Mouse (Mus musculus) A20 (cell line): ENCODE data around the gene Kif1bp.

Source experiments
- DNase-seq: peaks from one replicate; pipeline ENCODE4 v3.0.0-alpha.2; 2011; ENCODE audit warnings: low read depth, low spot score

Gene Kif1bp

GRCm38 (mm10) chr10:62556558-62556901, 21.7 kb downstream of the Kif1bp start:
- no peak for DNase-seq

GRCm38 (mm10) chr10:62555705-62556557, 22.3 kb downstream of the Kif1bp start:
- no peak for DNase-seq

GRCm38 (mm10) chr10:62553611-62554091, 24.6 kb downstream of the Kif1bp start:
- peak; percentile 82 for DNase-seq

GRCm38 (mm10) chr10:62550787-62551300, 27.4 kb downstream of the Kif1bp start:
- no peak for DNase-seq

- peak; percentile 87 for DNase-seq
These were observed 28.6 kb downstream of the Kif1bp start for GRCm38 (mm10) chr10:62549523-62550166.

DNA sequence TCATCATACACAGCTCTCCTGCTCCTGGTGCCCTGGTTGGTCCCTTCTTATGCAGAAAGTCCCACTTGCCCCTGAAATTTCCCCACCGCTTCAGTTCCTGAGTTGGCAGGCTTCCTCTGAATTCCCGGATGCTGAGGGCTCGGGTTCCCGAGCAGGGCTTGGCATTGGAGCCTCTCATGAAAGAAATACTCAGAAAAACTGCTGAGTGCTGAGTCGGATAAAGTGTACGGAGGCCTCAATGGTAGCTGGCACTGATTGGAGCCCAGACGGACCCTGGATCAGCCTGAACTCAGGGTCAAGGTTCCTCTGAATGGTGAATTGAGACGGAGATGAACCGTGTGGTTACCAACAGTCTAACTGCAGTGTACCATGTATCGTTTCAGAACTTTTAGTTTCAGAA, 31.8 kb downstream of the Kif1bp start:
- no peak for DNase-seq

DNA sequence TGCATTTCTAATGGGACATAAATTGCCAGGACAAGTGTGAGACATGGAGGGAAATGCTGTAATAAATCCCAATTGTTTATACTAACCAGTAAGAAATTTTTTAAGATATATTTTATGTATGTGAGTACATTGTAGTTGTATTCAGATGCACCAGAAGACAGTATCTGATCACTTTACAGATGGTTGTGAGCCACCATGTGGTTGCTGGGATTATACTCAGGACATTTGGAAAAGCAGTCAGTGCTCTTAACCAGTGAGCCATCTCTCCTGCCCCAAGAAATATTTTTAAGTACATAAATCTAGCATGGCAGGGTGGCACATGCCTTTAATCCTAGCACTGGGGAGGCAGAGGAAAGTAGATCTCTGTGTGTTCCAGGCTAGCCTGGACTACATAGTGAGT, 32.5 kb downstream of the Kif1bp start:
- no peak for DNase-seq

DNA sequence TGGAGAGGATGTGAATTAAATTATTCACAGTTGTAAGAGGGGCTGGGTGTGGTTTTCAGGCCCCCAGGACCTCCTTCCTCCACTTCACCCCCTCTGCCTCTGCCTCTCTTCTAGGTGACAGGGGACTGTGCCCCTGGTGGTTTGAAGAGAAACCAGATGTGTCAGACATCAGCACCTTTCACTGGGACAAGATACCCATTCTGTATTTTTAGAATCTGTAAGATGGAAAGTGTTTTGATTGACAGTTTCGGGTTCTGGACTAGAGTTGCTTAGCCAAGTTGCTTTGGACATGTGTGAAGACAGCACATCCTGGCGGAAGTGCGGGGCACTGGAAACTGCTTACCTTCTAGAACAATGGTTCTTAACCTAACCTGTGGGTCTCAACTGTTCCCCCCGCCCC, 33.9 kb downstream of the Kif1bp start:
- peak; percentile 75 for DNase-seq

GRCm38 (mm10) chr10:62543399-62543808, 34.9 kb downstream of the Kif1bp start:
- peak; percentile 92 for DNase-seq

DNA sequence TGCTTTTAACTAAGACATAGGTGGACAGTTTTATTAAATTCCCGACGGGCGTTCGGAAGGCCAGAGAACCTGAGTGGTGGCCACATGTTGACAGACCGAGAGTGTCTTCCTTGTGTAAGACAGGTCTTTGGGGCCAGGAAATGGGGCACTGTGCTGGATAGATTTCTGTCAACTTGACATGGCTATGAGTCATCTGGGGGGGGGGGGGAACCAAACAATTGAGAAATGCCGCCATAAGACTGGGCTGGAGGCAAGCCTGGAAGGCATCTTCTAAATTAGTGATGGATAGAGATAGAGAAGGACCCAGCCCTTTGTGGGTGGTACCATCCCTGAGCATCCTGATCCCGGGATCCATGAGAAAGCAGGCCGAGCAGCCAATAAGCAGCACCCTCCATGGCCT, 35.3 kb downstream of the Kif1bp start:
- DNase-seq: no peak

- peak; percentile 63 for DNase-seq
These were observed 35.8 kb downstream of the Kif1bp start for GRCm38 (mm10) chr10:62542507-62542906.

GRCm38 (mm10) chr10:62541499-62541898, 36.8 kb downstream of the Kif1bp start:
- DNase-seq: peak; percentile 94

DNA sequence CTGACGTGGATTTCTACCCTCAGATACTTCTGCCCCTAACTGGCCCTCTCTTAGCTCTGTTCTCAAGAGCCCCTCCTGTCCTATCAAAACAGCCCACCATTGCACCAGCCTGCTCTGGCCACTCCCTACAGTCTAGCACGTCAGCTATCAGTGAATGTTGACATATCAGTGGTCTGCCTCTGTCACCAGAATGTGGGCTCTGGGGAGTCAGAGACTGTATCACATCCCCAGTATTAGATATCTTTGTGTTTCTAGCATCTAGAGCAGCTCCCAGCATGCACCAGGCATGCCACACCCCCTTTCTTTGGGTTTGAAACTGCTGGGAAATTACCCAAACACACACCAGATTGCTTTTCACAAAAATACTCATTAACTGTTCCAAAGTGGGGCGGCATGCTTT, 37.5 kb downstream of the Kif1bp start:
- DNase-seq: no peak

GRCm38 (mm10) chr10:62534509-62534908, 43.7 kb downstream of the Kif1bp start:
- no peak for DNase-seq

DNA sequence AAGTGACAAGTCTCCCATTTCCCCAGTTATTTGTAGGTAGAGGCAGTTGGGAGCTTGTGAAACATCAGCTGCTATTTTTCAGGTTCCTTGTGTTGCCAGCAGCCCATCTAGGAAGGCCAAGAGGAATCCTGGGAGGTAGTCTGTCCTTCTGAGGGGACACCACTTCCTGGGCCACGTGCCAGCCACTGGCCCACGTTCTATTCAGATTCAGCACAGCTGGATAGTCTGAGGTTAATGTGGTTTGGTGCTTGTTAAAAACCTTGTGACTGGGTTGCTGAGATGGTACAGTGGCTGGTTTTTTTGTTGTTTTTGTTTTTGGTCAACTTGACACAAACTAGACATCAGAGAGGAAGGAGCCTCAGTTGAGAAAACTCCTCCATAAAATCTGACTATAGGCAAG, 45.4 kb downstream of the Kif1bp start:
- DNase-seq: no peak

GRCm38 (mm10) chr10:62530183-62530582, 48.1 kb downstream of the Kif1bp start:
- no peak for DNase-seq

DNA sequence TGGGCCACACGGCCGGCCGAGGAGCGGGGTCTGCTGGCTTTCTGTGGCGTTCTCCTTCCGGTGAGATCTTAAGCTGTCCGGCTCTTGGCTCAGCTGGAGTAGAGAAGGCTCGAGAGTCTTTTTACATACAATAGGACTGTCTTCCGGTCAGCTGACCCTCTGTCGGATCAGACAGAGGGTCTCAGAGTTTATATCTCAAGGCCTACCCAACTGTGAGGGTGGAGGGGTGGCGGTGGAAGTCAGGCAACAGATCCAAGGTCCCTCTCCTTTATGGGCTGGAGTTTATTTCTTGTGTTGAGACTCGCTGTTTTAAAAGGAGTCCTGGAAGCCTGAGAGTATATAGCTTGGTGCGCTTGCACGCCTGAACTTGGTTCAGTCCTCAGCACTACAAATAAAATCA, 50.9 kb downstream of the Kif1bp start, which contains the start of gene Srgn:
Gene Srgn, minus strand, starts transcription at position 101 of the 400 bp plus-strand sequence.
- DNase-seq: no peak

DNA sequence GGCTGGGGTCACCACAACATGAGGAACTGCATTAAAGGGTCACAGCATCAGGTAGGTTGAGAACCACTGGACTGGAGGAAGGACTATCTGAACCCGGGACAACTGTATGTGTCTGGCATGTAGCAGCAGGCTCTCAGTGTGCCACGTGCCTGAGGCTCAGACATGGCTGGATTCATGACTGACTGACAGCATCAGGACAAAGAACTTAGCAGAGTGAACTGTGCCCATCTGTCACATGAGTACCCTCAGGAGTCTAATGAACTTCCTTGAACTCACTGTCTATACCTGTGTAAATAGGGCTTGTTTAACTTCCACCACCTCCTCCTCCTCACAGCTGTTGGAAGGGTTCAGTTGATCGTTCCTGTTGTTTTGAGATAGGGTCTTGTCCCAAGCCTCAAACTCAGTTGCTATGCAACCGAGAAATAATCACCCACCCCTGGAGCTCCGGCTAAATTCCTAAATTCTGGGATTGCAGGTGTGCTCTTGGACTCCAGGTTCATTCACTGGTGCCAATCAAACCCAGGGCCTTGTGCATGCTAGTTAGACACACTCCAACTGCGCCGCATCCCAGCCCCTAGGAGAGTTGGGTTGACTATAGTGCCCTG, 55.8 kb downstream of the Kif1bp start:
- no peak for DNase-seq

GRCm38 (mm10) chr10:62521763-62522162, 56.5 kb downstream of the Kif1bp start:
- DNase-seq: no peak

DNA sequence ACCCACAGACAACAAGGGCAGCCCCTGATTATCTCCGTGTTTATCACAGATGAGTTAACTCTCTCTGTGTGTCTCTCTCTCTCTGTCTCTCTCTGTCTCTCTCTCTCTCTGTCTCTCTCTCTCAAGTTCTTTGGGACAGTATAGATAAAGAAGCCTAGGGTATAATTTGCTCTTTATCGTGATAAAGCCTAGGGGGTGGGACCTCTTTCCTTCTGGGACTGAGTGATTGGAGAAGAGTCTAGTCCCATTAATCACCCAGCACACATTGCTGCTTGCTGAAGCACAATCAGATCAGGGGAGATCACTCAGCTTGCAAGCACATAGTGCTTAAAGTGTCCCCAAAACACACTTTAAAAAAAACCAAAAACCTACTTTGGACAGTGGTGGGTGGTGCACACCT, 57.3 kb downstream of the Kif1bp start:
- DNase-seq: no peak

- DNase-seq: no peak
These were observed 60.7 kb downstream of the Kif1bp start for GRCm38 (mm10) chr10:62517511-62517910.

GRCm38 (mm10) chr10:62512855-62513254, 65.4 kb downstream of the Kif1bp start:
- DNase-seq: no peak
